Mouse (Mus musculus) granulocyte monocyte progenitor cell, adult 5-6 weeks (primary cell): ENCODE results near the gene Scn11a. TPM values are rescaled to one million over a fixed set of nuclear protein-coding genes. Genes with fewer than 3 reads are reported as not detected.

ENCODE experiments used
- total RNA-seq, 2 experiments: library from RNA; stranded (forward) in 1 of 2; stranded (reverse) in 1 of 2; fragments of 200-712, 200-1000 nt in 1 of 2; fragments of >200 nt in 1 of 2; fragmentation: Nextera tagmentation in 1 of 2; gene quantifications; 2 replicates each; pipeline ENCODE4 v1.2.3; 2014 to 2017

Scn11a gene
- total RNA-seq, 2 experiments from 2014 or later: not detected

Other genes starting within 250 kb of the Scn11a start
- not detected in 2 replicates for gene Scn5a, start 246.4 kb downstream of the Scn11a start, total RNA-seq (2014; fragmentation: Nextera tagmentation)
- gene Scn5a, start 246.4 kb downstream of the Scn11a start, total RNA-seq (2017): not detected in 2 replicates
- not detected in 2 replicates for gene Scn10a, start 106.1 kb downstream of the Scn11a start, total RNA-seq (2014; fragmentation: Nextera tagmentation)
- not detected in 2 replicates for gene Scn10a, start 106.1 kb downstream of the Scn11a start, total RNA-seq (2017)
- gene Wdr48, start 69.4 kb upstream of the Scn11a start, total RNA-seq (2014; fragmentation: Nextera tagmentation): 61.9 and 74.0 TPM in 2 replicates
- 60.7 and 73.0 TPM in 2 replicates for gene Wdr48, start 69.4 kb upstream of the Scn11a start, total RNA-seq (2017)
- gene Gorasp1, start 112.1 kb upstream of the Scn11a start, total RNA-seq (2014; fragmentation: Nextera tagmentation): 8.0 and 9.4 TPM in 2 replicates
- 4.8 and 9.5 TPM in 2 replicates for gene Gorasp1, start 112.1 kb upstream of the Scn11a start, total RNA-seq (2017)
- 2.4 and 2.8 TPM in 2 replicates for gene Ttc21a, start 112.2 kb upstream of the Scn11a start, total RNA-seq (2014; fragmentation: Nextera tagmentation)
- 3.3 and 3.6 TPM in 2 replicates for gene Ttc21a, start 112.2 kb upstream of the Scn11a start, total RNA-seq (2017)
- 1.3 and 8.5 TPM in 2 replicates for gene Csrnp1, start 159.2 kb upstream of the Scn11a start, total RNA-seq (2014; fragmentation: Nextera tagmentation)
- 8.8 and 16.9 TPM in 2 replicates for gene Csrnp1, start 159.2 kb upstream of the Scn11a start, total RNA-seq (2017)
- gene Xirp1, start 198.1 kb upstream of the Scn11a start, total RNA-seq (2014; fragmentation: Nextera tagmentation): not detected in 2 replicates
- gene Xirp1, start 198.1 kb upstream of the Scn11a start, total RNA-seq (2017): not detected in 2 replicates
- gene Cx3cr1, start 244.4 kb upstream of the Scn11a start, total RNA-seq (2014; fragmentation: Nextera tagmentation): 8.9 and 10.5 TPM in 2 replicates
- gene Cx3cr1, start 244.4 kb upstream of the Scn11a start, total RNA-seq (2017): 10.5 and 11.3 TPM in 2 replicates